Mouse (Mus musculus) CD8-positive naive resting alpha-beta T cell, adult 2 months (primary cell): ENCODE data around the gene Wdr4.
"Not testable (repeated sequence)": the region's sequence is repeated elsewhere in the genome, so short reads cannot be mapped to it uniquely, and the experiment has no call there.

Source experiments
- DNase-seq, 2 experiments: peaks; one replicate each; pipeline ENCODE4 v3.0.0; 2022; ENCODE audit warnings: low read depth in 2 of 2, low spot score in 2 of 2

Gene Wdr4

GRCm38 (mm10) chr17:31519946-31520838, at the start of gene Wdr4, which contains the start of gene Ndufv3:
Gene Wdr4 (minus strand): TSS chr17:31519980.
Gene Ndufv3 (plus strand): TSS chr17:31520115.
- peak; percentile 98 to 99 for DNase-seq

- no peak for DNase-seq
Measured at GRCm38 (mm10) chr17:31566276-31566675, 46.5 kb upstream of the Wdr4 start.

DNA sequence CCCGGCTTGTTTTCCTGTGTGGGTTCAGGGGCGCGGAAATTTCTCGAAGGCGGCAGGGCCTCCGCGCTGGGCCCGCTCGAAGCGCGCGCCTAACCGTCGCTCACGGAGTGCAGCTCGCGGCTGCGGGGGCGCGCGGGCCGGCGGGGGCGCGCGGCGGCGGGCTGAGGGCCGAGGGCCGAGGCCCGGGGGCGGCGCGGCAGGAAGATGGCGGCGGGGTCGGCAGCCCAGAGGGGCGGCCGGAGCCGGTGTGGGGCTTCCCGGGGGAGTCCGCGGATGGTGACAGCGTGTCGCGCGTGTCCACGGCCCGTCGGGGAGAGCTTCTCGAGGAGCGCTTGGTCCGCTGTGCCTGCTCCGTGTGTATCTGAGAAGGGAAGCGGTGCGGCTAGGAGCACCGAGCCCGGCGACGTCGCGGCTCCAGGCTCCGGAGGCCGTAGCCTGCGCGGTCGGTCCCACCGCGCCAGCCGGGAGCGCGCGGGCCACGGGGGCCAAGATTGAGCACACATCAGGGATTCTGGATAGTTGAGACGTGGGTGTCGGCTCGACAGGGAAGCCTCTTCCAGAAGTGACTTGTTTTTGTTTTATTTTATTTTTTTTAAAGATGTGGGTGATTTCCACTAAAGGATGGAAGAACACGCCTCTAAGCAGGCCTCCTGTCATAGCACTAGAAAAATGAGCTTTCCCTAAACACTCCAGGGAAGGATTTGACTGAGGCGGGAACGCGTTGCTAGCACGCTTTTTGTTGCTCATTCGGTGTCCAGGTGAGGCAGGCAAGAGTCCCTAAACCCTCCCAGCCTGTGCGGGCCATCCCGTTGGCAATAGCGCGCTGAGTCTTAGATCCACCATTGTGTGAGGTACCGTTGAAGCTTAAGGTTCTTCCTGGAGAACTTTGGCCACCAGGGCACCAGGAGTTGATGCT, 45.6 kb upstream of the Wdr4 start:
- peak; percentile 48 to 49 for DNase-seq

DNA sequence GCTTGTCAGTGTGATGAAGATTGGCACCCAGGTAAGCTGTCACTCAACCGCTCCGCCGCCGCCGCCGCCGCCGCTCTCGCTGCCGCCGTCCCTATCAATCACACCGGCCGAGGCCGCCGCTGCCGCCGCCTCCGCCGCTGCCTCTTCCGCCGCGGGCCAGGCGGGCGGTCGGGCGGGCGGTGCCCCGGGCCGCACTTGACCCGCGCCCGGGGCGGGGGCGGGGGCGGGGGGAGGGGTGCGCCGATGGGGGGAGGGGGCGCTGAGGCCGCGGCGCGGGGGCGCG, 45.0 kb upstream of the Wdr4 start:
- no peak for DNase-seq

GRCm38 (mm10) chr17:31564015-31564857, 44.5 kb upstream of the Wdr4 start, which contains the start of gene Pknox1:
Gene Pknox1 (plus strand): TSS chr17:31564734.
- DNase-seq = peak; percentile 99

DNA sequence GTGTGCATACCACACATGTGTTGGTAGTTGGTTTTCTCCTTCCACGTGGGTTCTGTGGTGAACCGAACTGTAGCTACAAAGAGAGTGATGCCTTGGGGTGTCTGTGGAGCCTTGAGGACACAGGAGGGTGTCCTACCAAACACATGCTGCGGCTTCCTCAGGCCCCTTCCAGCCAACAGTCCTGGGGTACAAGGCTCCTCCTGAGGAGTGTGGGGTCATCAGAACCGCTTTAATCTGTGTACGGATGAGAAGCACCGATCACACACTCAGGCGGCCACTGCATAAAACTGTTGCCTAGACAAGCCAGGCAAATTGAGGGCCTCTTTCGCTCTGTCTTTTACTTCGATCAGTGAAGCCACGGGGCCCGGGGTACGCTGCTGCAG, 43.8 kb upstream of the Wdr4 start:
- peak; percentile 18 to 32 for DNase-seq

- no peak for DNase-seq
Measured at GRCm38 (mm10) chr17:31559021-31559789, 39.4 kb upstream of the Wdr4 start.

DNA sequence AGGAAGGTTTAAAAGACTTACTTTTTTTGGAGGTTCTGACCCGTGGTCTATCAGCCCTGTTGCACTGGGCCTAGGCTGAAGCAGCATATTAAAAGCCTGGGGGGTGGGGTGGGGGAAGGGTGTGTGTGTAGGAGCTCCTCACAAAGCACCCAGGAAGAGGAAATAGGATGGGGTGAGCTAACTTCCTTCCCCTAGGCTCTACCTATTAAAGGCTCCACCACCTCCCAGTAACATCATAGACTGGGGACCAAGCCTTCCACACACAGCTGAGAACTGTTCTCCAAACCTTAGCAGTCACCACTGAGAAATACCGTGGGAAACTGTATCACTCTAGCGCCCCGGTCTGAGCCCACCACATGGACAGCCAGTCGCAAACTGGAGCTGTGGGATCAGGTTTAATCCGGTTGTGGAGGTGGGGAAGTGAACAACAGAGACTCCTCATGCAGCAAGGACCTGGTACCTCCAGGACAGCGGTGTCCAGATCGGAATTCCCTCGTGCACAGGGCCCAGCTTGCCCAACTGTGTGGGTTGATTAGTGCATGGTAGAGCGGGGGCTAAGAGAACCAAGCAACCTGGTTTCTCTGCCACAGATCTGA, 38.3 kb upstream of the Wdr4 start:
- no peak for DNase-seq

DNA sequence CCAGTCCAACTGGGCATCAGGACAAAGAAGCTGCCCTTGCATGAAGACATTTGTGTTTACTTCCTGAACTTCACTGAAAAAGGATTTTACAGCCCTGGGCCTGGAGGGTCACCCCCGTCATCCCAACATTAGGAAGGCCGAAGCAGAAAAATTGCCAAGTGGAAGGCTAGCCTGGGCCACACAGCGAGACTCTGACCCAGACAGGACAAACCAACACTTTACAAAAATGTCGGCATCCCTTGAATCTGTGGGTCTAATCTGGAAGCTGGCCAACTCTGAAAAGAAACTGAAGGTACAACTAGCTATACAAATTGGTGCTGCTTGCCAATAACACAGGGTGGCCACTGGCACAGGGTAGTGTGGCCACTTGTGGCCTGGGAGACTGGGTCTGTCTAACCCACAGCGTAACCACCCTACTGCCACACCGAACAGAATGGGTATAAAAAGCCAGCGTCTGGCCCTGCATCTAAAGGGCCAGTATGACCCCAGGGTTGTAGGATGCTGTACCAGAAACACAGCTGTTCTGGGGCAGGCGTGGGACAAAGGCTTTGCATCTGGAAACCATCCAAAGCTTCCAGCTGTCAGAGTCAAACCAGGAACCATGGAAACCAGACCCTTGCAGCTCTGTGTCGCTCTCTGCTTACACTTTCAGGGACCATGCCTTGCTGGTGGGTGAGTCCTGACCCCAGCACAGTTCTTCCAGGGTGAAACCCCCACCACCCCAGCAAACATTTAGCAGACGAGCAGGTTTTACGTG, 37.5 kb upstream of the Wdr4 start:
- no peak for DNase-seq

DNA sequence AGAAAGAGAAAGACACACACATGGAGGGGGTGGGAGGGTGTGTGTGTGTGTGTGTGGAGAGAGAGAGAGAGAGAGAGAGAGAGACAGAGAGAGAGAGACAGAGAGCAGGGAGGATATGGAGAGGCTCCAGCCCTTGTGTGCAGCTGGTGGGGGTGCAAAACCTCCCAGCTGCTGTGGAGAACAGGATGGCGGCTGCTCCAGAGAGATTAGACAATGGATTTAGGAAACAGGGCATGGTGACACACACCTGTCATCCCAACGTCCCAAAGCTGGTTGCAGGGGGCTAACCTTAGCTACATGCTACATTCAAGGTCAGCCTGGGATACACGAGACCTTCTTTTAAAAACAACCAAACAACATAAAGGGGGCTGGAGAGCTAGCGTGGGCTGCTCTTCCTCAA, 36.5 kb upstream of the Wdr4 start:
- no peak for DNase-seq

GRCm38 (mm10) chr17:31552601-31553000, 32.8 kb upstream of the Wdr4 start:
- not testable (repeated sequence) for DNase-seq

DNA sequence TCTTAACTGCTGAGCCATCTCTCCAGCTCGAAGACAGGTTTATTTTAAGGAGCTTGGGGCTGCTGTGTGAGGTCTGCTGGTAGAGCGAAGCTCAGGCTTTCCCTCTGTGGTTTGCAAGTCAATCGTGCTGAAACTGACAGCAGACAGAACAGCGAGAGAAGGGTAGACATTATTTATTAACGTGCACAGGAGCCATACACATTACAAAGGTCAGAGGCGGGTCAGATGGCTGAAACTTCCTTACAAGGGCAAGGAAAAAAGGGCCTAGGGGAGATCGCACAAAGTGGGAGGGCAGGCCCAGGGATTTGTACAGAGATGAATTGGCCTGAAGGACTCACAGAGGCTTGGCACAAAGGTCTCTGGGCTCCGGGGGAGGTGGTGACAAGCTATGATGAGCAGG, 29.6 kb upstream of the Wdr4 start:
- no peak for DNase-seq

DNA sequence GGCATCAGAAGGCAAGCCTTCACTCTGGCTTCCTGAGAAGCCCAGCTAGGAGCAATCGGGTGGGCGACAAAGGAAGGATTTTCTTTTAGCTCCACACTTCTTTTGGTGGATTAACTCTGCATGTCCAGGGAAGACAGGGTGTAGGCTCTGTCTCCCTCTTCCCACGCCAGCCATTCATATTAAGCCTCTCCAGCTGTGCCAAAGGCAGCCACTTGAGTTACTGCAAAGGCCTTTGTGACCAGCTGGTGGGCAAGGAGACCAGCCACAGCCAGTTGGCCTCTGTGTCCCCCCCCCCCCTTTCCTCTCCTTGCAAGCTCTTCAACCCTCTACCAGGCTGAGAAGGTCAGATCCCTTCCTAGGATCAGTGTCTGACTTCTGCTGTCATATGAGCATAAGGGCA, 28.2 kb upstream of the Wdr4 start:
- no peak for DNase-seq

- no peak for DNase-seq
Measured at GRCm38 (mm10) chr17:31546444-31547196, 26.8 kb upstream of the Wdr4 start.

GRCm38 (mm10) chr17:31543574-31543973, 23.8 kb upstream of the Wdr4 start:
- no peak for DNase-seq

- no peak for DNase-seq
Measured at GRCm38 (mm10) chr17:31541460-31541831, 21.7 kb upstream of the Wdr4 start.

DNA sequence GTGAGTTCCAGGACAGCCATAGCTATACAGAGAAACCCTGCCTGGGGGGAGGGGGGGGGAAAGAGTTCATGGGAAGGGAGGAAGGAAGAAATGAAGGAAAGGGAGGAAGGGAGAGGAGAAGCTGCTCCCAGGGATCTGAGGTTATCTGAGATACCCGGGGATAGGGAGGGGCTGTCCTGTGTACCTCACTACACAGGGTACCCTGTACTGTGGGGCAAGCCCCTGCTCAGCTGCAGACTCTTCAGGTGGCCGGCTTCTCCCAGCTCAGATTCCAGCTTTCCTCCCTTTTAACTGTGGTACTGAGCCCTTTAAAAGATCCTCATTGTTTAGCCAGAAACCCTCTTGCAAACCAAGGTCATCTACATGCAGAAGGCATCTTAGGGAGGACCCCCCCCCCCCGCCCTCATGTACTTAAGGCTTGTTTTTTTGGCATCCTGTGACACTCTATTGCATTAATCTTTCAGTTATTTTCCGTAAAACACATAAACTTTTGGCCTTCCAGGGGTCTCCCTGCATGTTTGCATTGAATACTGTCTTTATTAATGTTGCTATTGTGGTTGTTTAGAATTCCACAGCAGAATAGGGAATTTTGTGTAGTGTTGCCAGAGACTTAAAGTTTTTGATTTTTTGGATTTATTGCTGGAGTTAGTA, 21.2 kb upstream of the Wdr4 start:
- no peak for DNase-seq

DNA sequence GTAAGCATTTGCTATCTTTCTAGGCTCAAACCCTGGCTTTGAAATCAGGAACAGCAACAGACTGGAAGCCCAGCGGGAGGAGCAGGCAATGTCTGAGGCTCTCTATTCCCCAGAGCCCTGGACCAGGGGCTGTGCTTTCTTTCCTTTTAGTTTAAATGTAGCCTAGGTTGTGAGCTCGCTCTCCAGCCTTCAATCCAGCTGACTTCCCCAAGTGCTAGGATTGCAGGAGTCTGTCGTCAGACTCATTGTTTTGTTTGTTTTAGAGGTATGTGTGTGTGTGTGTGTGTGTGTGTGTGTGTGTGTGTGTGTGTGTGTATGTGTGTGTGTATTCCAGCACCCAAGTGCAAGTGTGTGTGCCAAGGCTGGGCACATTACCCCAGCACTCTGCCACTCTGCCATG, 20.3 kb upstream of the Wdr4 start:
- DNase-seq = no peak
